Mouse (Mus musculus) v-Abl transformed pro-B cells (cell line): ENCODE measurements around the gene Zmynd10.

ENCODE experiments used
- in situ Hi-C, 2 experiments: fragments of 400-800 bp; cut with MboI; formaldehyde crosslinking; loops; one replicate each; pipeline ENCODE4 v1.15.1; 2025; ENCODE audit not compliant: unreplicated experiment in 2 of 2

Gene Zmynd10

GRCm38 (mm10) chr9:107590058-107590772 is 43.1 kb downstream of the Zmynd10 start:
- in situ Hi-C loops = no loop called here

GRCm38 (mm10) chr9:107590773-107591060 is 43.6 kb downstream of the Zmynd10 start:
- in situ Hi-C loops = no loop called here

- in situ Hi-C loops = no loop called here
Observed at GRCm38 (mm10) chr9:107593101-107593976, 46.2 kb downstream of the Zmynd10 start.

- in situ Hi-C loops = loop anchor here (5.0 kb wide), 2 partner anchors 83 to 143 kb away; partner anchors contain the start of gene Gnat1 (in 2 of the 2)
Observed at GRCm38 (mm10) chr9:107594281-107595062, 47.4 kb downstream of the Zmynd10 start.

GRCm38 (mm10) chr9:107596619-107597569 is 49.8 kb downstream of the Zmynd10 start:
- in situ Hi-C loops = loop anchor here (5.0 kb wide), 2 partner anchors 80 to 140 kb away; partner anchors contain the start of gene Gnat1 (in 2 of the 2)

- in situ Hi-C loops = loop anchor here (5.0 kb wide), 2 partner anchors 79 to 139 kb away; partner anchors contain the start of gene Gnat1 (in 2 of the 2)
Observed at GRCm38 (mm10) chr9:107598385-107598784, 51.3 kb downstream of the Zmynd10 start.

GRCm38 (mm10) chr9:107599433-107599832 is 52.3 kb downstream of the Zmynd10 start:
- in situ Hi-C loops = loop anchor here (5.0 kb wide), 2 partner anchors 78 to 138 kb away; partner anchors contain the start of gene Gnat1 (in 2 of the 2)

GRCm38 (mm10) chr9:107599842-107600241 is 52.7 kb downstream of the Zmynd10 start:
- in situ Hi-C loops = loop anchor here (5.0 kb wide), 2 partner anchors 77 to 137 kb away; partner anchors contain the start of gene Gnat1 (in 2 of the 2)

GRCm38 (mm10) chr9:107600745-107601144 is 53.6 kb downstream of the Zmynd10 start:
- in situ Hi-C loops = no loop called here
